Comparison of ENCODE assay signal across 29 mouse cellular contexts in genomic region chr3:72997517-72997916, GRCm38 (mm10). TPM values are rescaled to one million over a fixed set of nuclear protein-coding genes. Genes with fewer than 3 reads are reported as not detected.
"Had no signal": no experiment of that assay in that cellular context is flagged by ENCODE, and none has a peak within 500 bp of the region (broad histone marks: within the 10 kb centered on the region; RNA-seq: fewer than 3 reads in every experiment).

No protein-coding gene starts in this region.

- DNase-seq: gastrocnemius, adult 2 months; gastrocnemius, postnatal 10 days; gastrocnemius, postnatal 25 days; heart, adult 18-20 months; heart, postnatal 10 days; heart, postnatal 4 days; kidney, adult 18-20 months; kidney, adult 8-10 months; kidney, postnatal 10 days; kidney, postnatal 25 days; kidney, postnatal 4 days; layer of hippocampus, adult 9-11 months; layer of hippocampus, postnatal 36 days; liver; liver, embryonic 13.5 days had no signal

- H3K27ac ChIP-seq: gastrocnemius, adult 2 months; heart, embryonic 10.5 days; hindbrain, embryonic 10.5 days; hindbrain, embryonic 12.5 days; hindbrain, embryonic 14.5 days; limb, embryonic 10.5 days; limb, embryonic 12.5 days; liver, embryonic 13.5 days had no signal

- H3K27me3 ChIP-seq: heart, embryonic 12.5 days; hindbrain, embryonic 12.5 days; limb, embryonic 12.5 days; liver, embryonic 13.5 days had no signal

- H3K4me3 ChIP-seq: gastrocnemius, adult 2 months; heart, embryonic 10.5 days; heart, embryonic 12.5 days; hindbrain, embryonic 10.5 days; hindbrain, embryonic 12.5 days; limb, embryonic 10.5 days; limb, embryonic 12.5 days; liver, embryonic 13.5 days had no signal

- H3K36me3 ChIP-seq: heart, embryonic 10.5 days; heart, embryonic 12.5 days; hindbrain, embryonic 10.5 days; hindbrain, embryonic 12.5 days; limb, embryonic 10.5 days; limb, embryonic 12.5 days; liver, embryonic 13.5 days had no signal

- H3K9me3 ChIP-seq: heart, embryonic 10.5 days; heart, embryonic 12.5 days; hindbrain, embryonic 10.5 days; hindbrain, embryonic 12.5 days; limb, embryonic 10.5 days; limb, embryonic 12.5 days; liver, embryonic 13.5 days had no signal

- H3K4me2 ChIP-seq: heart, embryonic 12.5 days; hindbrain, embryonic 12.5 days; hindbrain, embryonic 14.5 days; limb, embryonic 12.5 days; liver, embryonic 11.5 days; liver, embryonic 13.5 days had no signal

- H3K4me1 ChIP-seq: heart, embryonic 10.5 days; heart, embryonic 12.5 days; hindbrain, embryonic 10.5 days; hindbrain, embryonic 12.5 days; limb, embryonic 10.5 days; limb, embryonic 12.5 days; liver, embryonic 13.5 days had no signal

- ATAC-seq: hindbrain, embryonic 16.5 days; inflammation-experienced regulatory T-cells, adult 6 months had no signal

- H3K9ac ChIP-seq: heart, embryonic 12.5 days; hindbrain, embryonic 12.5 days; hindbrain, embryonic 14.5 days; limb, embryonic 12.5 days; liver, embryonic 13.5 days had no signal

RNA-seq across cellular contexts. Expression of gene Sis, which starts 29.9 kb away (rescaled TPM):
- polyA plus RNA-seq: heart, embryonic 10.5 days; heart, embryonic 12.5 days; heart, embryonic 14.5 days; hindbrain, embryonic 12.5 days; hindbrain, embryonic 14.5 days; hindbrain, embryonic 16.5 days; kidney, embryonic 14.5 days; kidney, embryonic 16.5 days; limb, embryonic 10.5 days; limb, embryonic 12.5 days; limb, embryonic 14.5 days; liver, embryonic 11.5 days; liver, embryonic 13.5 days had no signal
